Mouse (Mus musculus): Measurements from ENCODE around the gene Rgmb.

GRCm38 (mm10) chr17:15808015-15808414 is 22.8 kb downstream of the Rgmb start:
- no peak for TF ChIP-seq TAL1 (IDR thresholded peaks at IDR 0.05; ENCODE audit: low read length)
- no peak for TF ChIP-seq GATA1 (IDR thresholded peaks at IDR 0.05; ENCODE audit: low read length)

Measured in erythroblast, embryonic 14.5 days (primary cell).